Comparison of ENCODE assay signal across 8 mouse cellular contexts in the genomic region with DNA sequence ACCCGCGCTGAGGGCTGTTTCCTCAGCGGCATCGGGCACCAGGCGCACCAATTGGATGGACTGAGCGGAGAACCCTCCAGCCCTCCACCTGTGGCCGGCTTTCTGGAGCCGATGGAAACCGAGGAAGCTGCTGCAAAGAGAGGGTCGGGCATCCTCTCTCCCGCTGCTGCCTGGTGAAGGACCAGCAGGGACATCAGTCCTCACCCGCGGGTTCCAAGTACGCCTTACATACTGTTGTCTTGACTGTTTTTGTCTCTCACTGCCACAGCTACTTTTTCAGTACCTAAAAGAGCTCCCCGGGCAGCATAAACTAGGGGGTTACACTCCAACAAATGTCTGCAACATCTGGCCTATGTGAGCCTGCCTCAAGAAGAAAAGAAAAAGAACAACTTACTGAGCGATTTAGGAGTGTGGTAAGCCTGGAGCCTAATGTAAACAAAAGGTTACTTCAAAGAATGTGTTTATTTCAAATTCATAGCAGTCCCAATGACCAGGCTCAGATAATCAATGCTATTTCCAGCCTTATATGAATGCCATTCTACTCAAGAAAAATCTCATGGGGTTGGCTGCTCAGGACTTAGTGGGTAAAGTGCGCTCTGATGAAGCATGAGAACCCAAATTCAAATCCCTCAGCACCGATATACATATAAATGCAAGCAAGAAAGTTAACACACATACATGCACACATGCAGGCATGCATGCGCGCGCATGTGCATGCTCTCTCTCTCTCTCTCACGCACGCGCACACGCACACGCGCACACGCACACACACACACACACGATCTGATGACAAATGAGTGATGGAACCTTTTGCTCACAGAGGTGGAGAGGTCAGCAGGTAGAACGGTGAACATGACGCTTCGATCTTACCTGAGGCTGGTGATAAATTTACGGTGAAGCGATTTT. TPM values are rescaled to one million over a fixed set of nuclear protein-coding genes. Genes with fewer than 3 reads are reported as not detected.
DNase-seq lines count a peak whose midpoint lies in the region; ATAC-seq and TF ChIP-seq lines count a peak whose summit lies in the region.

No protein-coding gene starts in this region.

- no peak for TF ChIP-seq POLR2A in limb, embryonic 14.5 days (IDR thresholded peaks at IDR 0.05; ENCODE audit: borderline replicate concordance, extremely low read depth, insufficient read depth, insufficient read length)

- H3K27me3 ChIP-seq in heart, embryonic 14.5 days (ENCODE audit: control insufficient read depth, insufficient read depth, low read length), result peaks cover 9% of the 10 kb centered on the region
- 0 out of 2 replicates have a peak, but pooled peaks cover 3% of the 10 kb centered on the region for H3K27me3 ChIP-seq in embryonic facial prominence, embryonic 15.5 days
- H3K27me3 ChIP-seq in limb, embryonic 14.5 days (ENCODE audit: control insufficient read depth, insufficient read depth, low read length), result peaks cover 7% of the 10 kb centered on the region
- H3K27me3 ChIP-seq in splenic B cell, adult 2 months (ENCODE audit: control insufficient read depth, insufficient read depth, low read length, poor library complexity, severe bottlenecking), result peaks cover 3% of the 10 kb centered on the region

- H3K4me1 ChIP-seq in heart, embryonic 14.5 days (ENCODE audit: control insufficient read depth in 2 of 2, insufficient read depth in 2 of 2, low read length in 2 of 2), result peaks cover 0 to 23% of the 10 kb centered on the region in 2 experiments; a peak in 2 of 4 replicates
- peaks cover 0 to 16% of the 10 kb centered on the region in 2 experiments; a peak in 2 of 4 replicates for H3K4me1 ChIP-seq in ES-E14 (ENCODE audit: control insufficient read depth in 2 of 2, insufficient read depth in 2 of 2, low read length in 2 of 2, poor library complexity in 1 of 2)
- peaks cover 14% of the 10 kb centered on the region for H3K4me1 ChIP-seq in embryonic facial prominence, embryonic 15.5 days
- peaks cover 2% of the 10 kb centered on the region for H3K4me1 ChIP-seq in limb, embryonic 14.5 days (ENCODE audit: control insufficient read depth, insufficient read depth, low read length)

- no peak overlapping the region for H3K27ac ChIP-seq in heart, embryonic 14.5 days (replicated peaks in 1 of 2; ENCODE audit: control insufficient read depth in 1 of 2, insufficient read depth in 1 of 2, low read depth in 2 of 2, low read length in 2 of 2)
- no peak overlapping the region for H3K27ac ChIP-seq in ES-E14 (ENCODE audit: insufficient read depth, low read depth, low read length, poor library complexity, severe bottlenecking)
- no peak overlapping the region for H3K27ac ChIP-seq in embryonic facial prominence, embryonic 15.5 days (replicated peaks)
- H3K27ac ChIP-seq in limb, embryonic 14.5 days (replicated peaks; ENCODE audit: low read depth, low read length), result no peak overlapping the region

- in situ Hi-C loops in ES-E14 (cut with MboI; ENCODE audit: low sequenced_read_pairs in 2 of 2, unreplicated experiment in 2 of 2), result no loop called here

- intact Hi-C loops in heart, postnatal 25 days (cut with DNase I), result loop anchor here (2.0 to 5.0 kb wide), 3 partner anchors 166 to 206 kb away; no protein-coding TSS in a partner anchor

- peak; percentile 17; the same call in 1 of the 2 replicates for ATAC-seq in heart, embryonic 14.5 days (ENCODE audit: insufficient number of reproducible peaks, insufficient read depth, low FRiP score, low read depth)
- ATAC-seq in embryonic facial prominence, embryonic 15.5 days (ENCODE audit: insufficient number of reproducible peaks, low FRiP score, low TSS enrichment, low read depth), result no peak; the same call in none of the 2 replicates
- ATAC-seq in limb, embryonic 14.5 days (ENCODE audit: low FRiP score, low read depth), result peak; percentile 51

- no peaks in the 10 kb centered on the region for H3K36me3 ChIP-seq in heart, embryonic 14.5 days (ENCODE audit: control insufficient read depth, insufficient read depth, low read length)
- H3K36me3 ChIP-seq in ES-E14 (ENCODE audit: control insufficient read depth, insufficient read depth, low read length, poor library complexity, severe bottlenecking), result no peaks in the 10 kb centered on the region
- no peaks in the 10 kb centered on the region for H3K36me3 ChIP-seq in embryonic facial prominence, embryonic 15.5 days
- H3K36me3 ChIP-seq in limb, embryonic 14.5 days (ENCODE audit: control insufficient read depth, insufficient read depth, low read length), result no peaks in the 10 kb centered on the region
- H3K36me3 ChIP-seq in splenic B cell, adult 2 months (ENCODE audit: control insufficient read depth, insufficient read depth, low read length, poor library complexity, severe bottlenecking), result no peaks in the 10 kb centered on the region

- peak overlapping the region; percentile 80 to 89 for H3K4me3 ChIP-seq in heart, embryonic 14.5 days (ENCODE audit: control insufficient read depth in 1 of 2, insufficient read depth in 1 of 2, low read depth in 1 of 2, low read length in 2 of 2)
- H3K4me3 ChIP-seq in ES-E14 (ENCODE audit: insufficient read depth in 1 of 2, low read depth in 1 of 2, low read length in 2 of 2, poor library complexity in 1 of 2, severe bottlenecking in 1 of 2), result peak overlapping the region; percentile 76 to 79
- H3K4me3 ChIP-seq in embryonic facial prominence, embryonic 15.5 days (replicated peaks), result peak overlapping the region; percentile 75
- peak overlapping the region; percentile 59 for H3K4me3 ChIP-seq in limb, embryonic 14.5 days (replicated peaks; ENCODE audit: low read length)

- no peaks in the 10 kb centered on the region for H3K9me3 ChIP-seq in heart, embryonic 14.5 days (ENCODE audit: control insufficient read depth, low read length)
- H3K9me3 ChIP-seq in ES-E14 (ENCODE audit: control insufficient read depth, insufficient read depth, low read depth, low read length), result no peaks in the 10 kb centered on the region
- H3K9me3 ChIP-seq in embryonic facial prominence, embryonic 15.5 days (replicated peaks), result no peaks in the 10 kb centered on the region
- H3K9me3 ChIP-seq in limb, embryonic 14.5 days (ENCODE audit: control insufficient read depth, low read length), result no peaks in the 10 kb centered on the region

- DNase-seq in heart, postnatal 25 days (ENCODE audit: low spot score), result no peak
- DNase-seq in ES-E14 (ENCODE audit: low read depth, low spot score), result no peak
- DNase-seq in limb, embryonic 14.5 days (ENCODE audit: low spot score), result no peak
- peak; percentile 53 for DNase-seq in splenic B cell, adult 2 months (ENCODE audit: low read depth, low spot score)
- DNase-seq in frontal cortex, adult 2 months (ENCODE audit: extremely low spot score in 1 of 2, low spot score in 1 of 2), result no peak
- no peak for DNase-seq in kidney, postnatal 10 days

- WGBS in heart, embryonic 14.5 days, result 9% methylated on average over 34 of the region's 34 CpGs
- 4% methylated on average over 34 of the region's 34 CpGs for WGBS in embryonic facial prominence, embryonic 15.5 days
- WGBS in limb, embryonic 14.5 days, result 4% methylated on average over 34 of the region's 34 CpGs

- peak overlapping the region; percentile 61 for H3K9ac ChIP-seq in heart, embryonic 14.5 days (ENCODE audit: low read length)
- H3K9ac ChIP-seq in ES-E14 (ENCODE audit: insufficient read depth, low read depth, low read length, poor library complexity, severe bottlenecking), result peak overlapping the region; percentile 38; the same call in 1 of the 2 replicates
- peak overlapping the region; percentile 58 for H3K9ac ChIP-seq in embryonic facial prominence, embryonic 15.5 days
- H3K9ac ChIP-seq in limb, embryonic 14.5 days (ENCODE audit: low read depth, low read length, severe bottlenecking), result peak overlapping the region; percentile 62

- peak overlapping the region; percentile 81 for H3K4me2 ChIP-seq in heart, embryonic 14.5 days (ENCODE audit: low read length)
- H3K4me2 ChIP-seq in embryonic facial prominence, embryonic 15.5 days (replicated peaks), result peak overlapping the region; percentile 83
- peak overlapping the region; percentile 88 for H3K4me2 ChIP-seq in limb, embryonic 14.5 days (replicated peaks; ENCODE audit: low read depth, low read length, severe bottlenecking)

TF ChIP-seq in ES-E14, 5 proteins besides CTCF, POLR2A, EP300 and RAD21:
- TF ChIP-seq MAFK (IDR thresholded peaks at IDR 0.05; ENCODE audit: insufficient read depth, low read depth, low read length) (no peak), ZC3H11A (IDR thresholded peaks at IDR 0.05; ENCODE audit: borderline replicate concordance, low read depth, low read length) (no peak), CHD2 (IDR thresholded peaks at IDR 0.05; ENCODE audit: low read depth, low read length) (no peak), HCFC1 (IDR thresholded peaks at IDR 0.05; ENCODE audit: borderline replicate concordance, insufficient read depth, low read length) (no peak), ZNF384 (IDR thresholded peaks at IDR 0.05; ENCODE audit: low read depth, low read length) (no peak)
TF ChIP-seq in ES-E14: peak in this region for 0.

RNA-seq across cellular contexts. Expression of a gene that starts 0.6 kb away (rescaled TPM):
- polyA plus RNA-seq in heart, embryonic 14.5 days (2014; fragmentation: Nextera tagmentation; extraction: Ambion mirVana), result 4.5 and 4.6 TPM in 2 replicates
- 1 to 10 TPM; 2.7 to 3.7 TPM for total RNA-seq in heart, postnatal 25 days (2021)
- total RNA-seq in ES-E14 (2012; rRNA removed), result 7.8 TPM in 2 replicates
- polyA plus RNA-seq in embryonic facial prominence, embryonic 15.5 days (2015; fragmentation: Nextera tagmentation; extraction: Ambion mirVana), result 11.2 and 12.0 TPM in 2 replicates
- 4.9 TPM in 2 replicates for polyA plus RNA-seq in limb, embryonic 14.5 days (2012; rRNA removed)
- 10.9 and 13.5 TPM in 2 replicates for polyA plus RNA-seq in limb, embryonic 14.5 days (2014; fragmentation: Nextera tagmentation; extraction: Ambion mirVana)
- 31.0 and 31.3 TPM in 2 replicates for polyA plus RNA-seq in frontal cortex, adult 2 months (2012; rRNA removed)

RNA-seq across cellular contexts. Expression of a gene that starts 31.5 kb away (rescaled TPM):
- polyA plus RNA-seq in heart, embryonic 14.5 days (2014; fragmentation: Nextera tagmentation; extraction: Ambion mirVana), result 53.2 and 54.8 TPM in 2 replicates
- 10 to 100 TPM; 75.9 to 79.1 TPM for total RNA-seq in heart, postnatal 25 days (2021)
- total RNA-seq in ES-E14 (2012; rRNA removed), result 14.4 and 15.0 TPM in 2 replicates
- polyA plus RNA-seq in embryonic facial prominence, embryonic 15.5 days (2015; fragmentation: Nextera tagmentation; extraction: Ambion mirVana), result 18.6 and 20.0 TPM in 2 replicates
- 11.8 and 12.3 TPM in 2 replicates for polyA plus RNA-seq in limb, embryonic 14.5 days (2012; rRNA removed)
- polyA plus RNA-seq in limb, embryonic 14.5 days (2014; fragmentation: Nextera tagmentation; extraction: Ambion mirVana), result 13.1 and 15.0 TPM in 2 replicates
- 109 and 129 TPM in 2 replicates for polyA plus RNA-seq in frontal cortex, adult 2 months (2012; rRNA removed)
